Mouse (Mus musculus): ENCODE data around the gene Zfp472. TPM values are rescaled to one million over a fixed set of nuclear protein-coding genes. Genes with fewer than 3 reads are reported as not detected.
"Not testable (repeated sequence)": the region's sequence is repeated elsewhere in the genome, so short reads cannot be mapped to it uniquely, and the experiment has no call there.

The Zfp472 gene
- total RNA-seq, 2 experiments from 2014 or later: 5.7 to 5.9 TPM

DNA sequence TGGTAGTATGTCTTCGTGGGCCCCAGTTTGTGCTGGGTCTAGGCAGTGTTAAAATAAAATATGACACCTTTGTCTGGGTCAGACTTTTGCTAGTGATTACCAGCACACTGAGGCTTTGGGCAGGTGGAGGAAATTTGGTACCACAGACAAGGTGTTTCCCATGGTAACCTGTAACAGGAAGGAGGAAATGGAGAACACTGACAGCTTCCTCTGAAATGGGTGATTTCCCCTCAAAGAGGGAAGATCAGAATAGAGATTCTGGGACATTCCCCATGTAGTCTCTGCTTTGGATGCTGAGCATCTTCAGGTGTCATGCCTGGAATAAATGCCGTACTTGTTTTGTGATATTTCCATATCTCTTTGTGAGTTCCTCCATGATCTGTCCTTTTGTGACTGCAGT lies 32.9 kb downstream of the Zfp472 start:
- intact Hi-C loops (cut with DNase I): no loop called here
- DNase-seq: no peak

DNA sequence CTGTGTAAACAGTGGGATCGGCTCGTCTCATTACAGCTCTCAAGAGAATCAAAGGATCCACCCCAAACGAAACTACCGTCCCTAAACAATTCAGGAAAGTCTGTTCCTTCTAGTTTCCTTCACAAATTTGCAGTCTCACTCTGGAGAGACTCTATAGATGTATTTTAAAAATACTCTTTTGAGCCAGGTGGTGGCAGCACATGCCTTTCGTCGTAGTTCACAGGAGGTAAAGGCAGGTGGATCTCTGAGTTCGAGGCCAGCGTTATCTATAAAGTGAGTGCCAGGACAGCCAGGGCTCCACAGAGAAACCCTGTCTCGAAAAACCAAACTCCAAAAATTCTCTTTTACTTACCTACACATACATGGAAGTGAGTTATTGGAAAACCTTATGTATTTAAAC lies 42.7 kb downstream of the Zfp472 start:
- intact Hi-C loops (cut with DNase I): no loop called here
- DNase-seq: no peak

DNA sequence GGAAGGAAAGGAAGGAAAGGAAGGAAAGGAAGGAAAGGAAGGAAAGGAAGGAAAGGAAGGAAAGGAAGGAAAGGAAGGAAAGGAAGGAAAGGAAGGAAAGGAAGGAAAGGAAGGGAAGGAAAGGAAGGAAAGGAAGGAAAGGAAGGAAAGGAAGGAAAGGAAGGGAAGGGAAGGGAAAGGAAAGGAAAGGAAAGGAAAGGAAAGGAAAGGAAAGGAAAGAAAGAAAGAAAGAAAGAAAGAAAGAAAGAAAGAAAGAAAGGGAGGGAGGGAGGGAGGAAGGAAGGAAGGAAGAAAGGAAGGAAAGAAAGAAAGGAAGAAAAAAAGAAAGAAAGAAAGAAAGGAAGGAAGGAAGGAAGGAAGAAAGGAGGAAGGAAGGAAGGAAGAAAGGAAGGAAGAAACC lies 54.8 kb downstream of the Zfp472 start:
- intact Hi-C loops (cut with DNase I); DNase-seq: not testable (repeated sequence)

Other genes with a start within 250 kb of the Zfp472 start
- 10 to 100 TPM; 78.3 to 86.9 TPM for gene Zfp871, start 177.5 kb upstream of the Zfp472 start, total RNA-seq (2021)
- 10 to 100 TPM; 17.2 to 18.0 TPM for gene Zfp811, start 155.9 kb upstream of the Zfp472 start, total RNA-seq (2021)
- gene Zfp799, start 135.6 kb upstream of the Zfp472 start, total RNA-seq (2021): 10 to 100 TPM; 21.6 to 23.2 TPM
- 10 to 100 TPM in 1 of 2 experiments, 1 to 10 TPM in 1; 9.3 to 10.2 TPM for gene Zfp870, start 74.2 kb upstream of the Zfp472 start, total RNA-seq (2021)
- under 1 TPM in 1 of 2 experiments, not detected in 1; 0.95 TPM for gene Cyp4f14, start 48.5 kb upstream of the Zfp472 start, total RNA-seq (2021)
- gene Cyp4f13, start 18.4 kb upstream of the Zfp472 start, total RNA-seq (2021): 10 to 100 TPM in 1 of 2 experiments, 1 to 10 TPM in 1; 5.8 to 10.2 TPM
- gene Zfp952, start 27.3 kb downstream of the Zfp472 start, total RNA-seq (2021): 10 to 100 TPM; 17.1 to 19.2 TPM
- gene Zfp763, start 67.6 kb downstream of the Zfp472 start, total RNA-seq (2021): 10 to 100 TPM; 24.5 to 25.6 TPM
- gene 4921501E09Rik, start 102.2 kb downstream of the Zfp472 start, total RNA-seq (2021): not detected
- 10 to 100 TPM; 28.2 to 32.1 TPM for gene Zfp563, start 123.5 kb downstream of the Zfp472 start, total RNA-seq (2021)
- under 1 TPM; 0.38 to 0.91 TPM for gene Morc2b, start 173.9 kb downstream of the Zfp472 start, total RNA-seq (2021)
- gene Olfr55, start 202.6 kb downstream of the Zfp472 start, total RNA-seq (2021): not detected
- not detected for gene Olfr239, start 225.5 kb downstream of the Zfp472 start, total RNA-seq (2021)

Data from left cerebral cortex, postnatal 4 days (tissue).